Mouse (Mus musculus) adrenal gland, adult 2 months (tissue): ENCODE measurements around the gene Trnp1. TPM values are rescaled to one million over a fixed set of nuclear protein-coding genes. Genes with fewer than 3 reads are reported as not detected.

Source experiments
- DNase-seq: peaks from one replicate; pipeline ENCODE4 v3.0.0; 2021
- polyA plus RNA-seq: library from polyadenylated mRNA; depleted of rRNA; stranded (reverse); fragments of >200 nt; gene quantifications from 2 replicates; pipeline ENCODE4 v1.2.3, GENCODE M21; 2012
- total RNA-seq, 2 experiments: library from RNA; stranded (reverse); gene quantifications; 2 replicates each; pipeline ENCODE4 v1.2.3; 2021

Trnp1 gene
- total and polyA plus RNA-seq, 3 experiments: 4.4 to 7.5 (median 7.4) TPM

DNA sequence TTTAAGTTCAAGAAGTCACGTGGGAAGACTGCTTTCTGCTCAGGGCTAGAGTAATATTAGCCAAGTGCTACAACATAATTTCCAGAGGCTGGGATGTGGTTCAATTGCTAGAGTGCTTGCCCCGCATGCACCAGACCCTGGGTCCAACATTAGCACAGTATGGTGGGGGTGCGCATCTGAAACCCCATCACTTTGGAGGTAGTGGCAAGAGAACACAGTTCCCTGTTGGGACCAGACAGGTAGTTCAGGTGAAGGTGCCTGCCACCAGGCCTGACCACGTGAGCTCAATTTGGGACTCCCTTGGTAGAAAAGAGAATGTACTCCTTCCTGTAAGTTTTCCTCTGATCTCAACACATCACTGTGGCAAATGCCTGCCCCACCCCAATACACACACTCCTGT lies 3.5 kb downstream of the Trnp1 start:
- no peak for DNase-seq

GRCm38 (mm10) chr4:133494432-133494831 lies 3.9 kb downstream of the Trnp1 start:
- DNase-seq: peak; percentile 92

- DNase-seq: no peak
Measured at GRCm38 (mm10) chr4:133493895-133494294, 4.5 kb downstream of the Trnp1 start.

DNA sequence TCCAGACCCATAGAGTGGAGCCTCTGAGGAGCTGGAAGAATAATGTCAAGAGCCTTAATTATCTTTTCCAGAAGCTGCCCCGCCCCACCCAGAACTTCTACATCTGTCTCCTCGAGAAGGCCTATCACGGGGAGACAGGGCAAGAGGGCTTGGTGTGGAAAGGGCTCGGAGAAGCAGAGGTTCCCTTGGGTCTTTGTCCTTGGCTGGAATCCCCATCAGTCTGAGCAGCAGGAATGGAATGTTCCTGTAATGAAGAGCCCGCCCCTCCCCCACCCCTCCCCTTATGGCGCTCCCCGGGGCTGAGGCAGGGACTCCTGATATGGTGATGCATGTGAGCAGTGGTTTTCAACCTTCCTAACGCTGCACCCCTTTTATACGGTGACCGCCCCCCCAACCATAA lies 6.5 kb downstream of the Trnp1 start:
- peak; percentile 49 for DNase-seq

DNA sequence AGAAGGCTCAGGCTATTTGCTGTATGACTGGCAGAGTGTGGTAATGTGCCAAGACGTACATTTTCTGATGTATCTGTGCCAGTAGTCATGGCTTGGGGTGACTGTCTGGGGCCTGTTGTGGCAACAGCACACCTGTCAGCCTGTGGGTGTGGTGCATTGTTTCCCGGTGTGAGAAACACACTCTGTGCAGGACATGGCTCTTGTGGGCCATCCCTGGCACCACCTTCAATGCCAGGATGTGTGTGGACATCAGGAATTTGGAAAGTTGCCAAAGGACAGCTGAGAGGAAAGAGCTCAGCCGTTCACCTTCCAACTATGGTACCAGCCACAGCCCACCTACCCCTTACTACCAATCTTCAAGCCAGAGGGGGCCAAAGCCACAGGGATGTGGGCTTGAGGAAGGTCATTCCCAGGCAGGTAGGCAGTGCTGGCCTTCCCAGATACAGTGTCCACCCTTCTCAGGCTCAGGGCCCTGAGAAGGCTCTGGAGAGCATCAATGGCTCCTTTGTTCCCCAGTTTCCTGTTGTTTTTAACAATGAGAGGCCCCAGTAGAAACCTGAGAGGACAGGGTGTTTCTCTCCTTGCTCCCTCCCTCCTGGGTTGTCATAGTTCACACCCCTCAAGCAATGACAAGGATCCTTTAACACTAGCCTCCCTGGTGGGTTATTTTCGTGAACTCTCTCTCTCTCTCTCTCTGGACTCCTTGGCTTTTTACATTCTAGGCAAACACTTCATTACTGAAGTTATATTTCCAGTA lies 8.7 kb downstream of the Trnp1 start:
- DNase-seq: no peak

DNA sequence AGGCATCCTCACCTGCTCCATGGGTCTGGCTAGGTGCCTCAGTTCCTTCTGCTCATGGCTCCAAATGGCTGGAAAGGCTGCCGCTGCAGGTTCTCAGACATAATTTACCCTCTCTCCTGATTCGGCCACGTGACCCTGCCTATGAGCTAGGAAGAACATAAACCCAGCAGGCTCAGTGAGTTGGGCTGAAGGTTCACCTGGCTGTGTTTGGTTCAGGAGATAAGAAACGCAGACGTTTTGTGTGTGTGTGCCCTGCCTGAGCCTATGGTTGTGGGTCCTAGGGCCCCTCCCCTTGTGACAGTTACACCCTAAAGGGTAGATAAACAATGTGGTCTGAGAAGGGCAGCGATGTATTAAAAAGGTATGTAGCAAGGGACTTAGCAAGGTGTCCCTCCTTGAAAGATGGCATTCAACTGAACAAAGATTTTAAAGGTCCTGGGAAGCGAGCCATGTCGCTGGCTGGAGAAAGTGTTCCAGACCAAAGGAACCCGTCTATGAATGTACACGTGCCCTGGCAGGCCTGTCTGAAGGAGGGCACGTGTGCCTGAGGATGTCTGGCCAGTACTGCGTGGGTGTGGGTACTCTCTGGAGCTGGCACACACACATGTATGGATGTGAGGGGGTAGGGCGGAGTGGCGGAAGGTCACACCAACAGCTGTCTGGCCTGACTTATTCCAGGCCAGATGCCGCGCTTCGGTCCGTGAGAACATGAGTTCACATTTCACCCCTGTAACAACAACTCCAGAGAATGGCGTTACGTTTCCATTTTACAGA lies 9.5 kb downstream of the Trnp1 start:
- no peak for DNase-seq

GRCm38 (mm10) chr4:133486673-133487357 lies 11.5 kb downstream of the Trnp1 start:
- no peak for DNase-seq

GRCm38 (mm10) chr4:133485691-133486425 lies 12.5 kb downstream of the Trnp1 start:
- no peak for DNase-seq

- peak; percentile 34 for DNase-seq
Measured at GRCm38 (mm10) chr4:133484266-133485025, 13.9 kb downstream of the Trnp1 start.

- peak; percentile 38 for DNase-seq
Measured at GRCm38 (mm10) chr4:133482479-133482878, 15.9 kb downstream of the Trnp1 start.

GRCm38 (mm10) chr4:133481488-133481887 lies 16.9 kb downstream of the Trnp1 start:
- DNase-seq: peak; percentile 65

GRCm38 (mm10) chr4:133480754-133481153 lies 17.6 kb downstream of the Trnp1 start:
- DNase-seq: no peak

- no peak for DNase-seq
Measured at GRCm38 (mm10) chr4:133480185-133480537, 18.2 kb downstream of the Trnp1 start.

GRCm38 (mm10) chr4:133479458-133480184 lies 18.7 kb downstream of the Trnp1 start, which contains the start of gene Tent5b:
Gene Tent5b (plus strand): TSS chr4:133480132.
- DNase-seq: peak; percentile 99

GRCm38 (mm10) chr4:133473833-133474232 lies 24.5 kb downstream of the Trnp1 start:
- no peak for DNase-seq

- DNase-seq: no peak
Measured at GRCm38 (mm10) chr4:133471135-133471821, 27.1 kb downstream of the Trnp1 start.

DNA sequence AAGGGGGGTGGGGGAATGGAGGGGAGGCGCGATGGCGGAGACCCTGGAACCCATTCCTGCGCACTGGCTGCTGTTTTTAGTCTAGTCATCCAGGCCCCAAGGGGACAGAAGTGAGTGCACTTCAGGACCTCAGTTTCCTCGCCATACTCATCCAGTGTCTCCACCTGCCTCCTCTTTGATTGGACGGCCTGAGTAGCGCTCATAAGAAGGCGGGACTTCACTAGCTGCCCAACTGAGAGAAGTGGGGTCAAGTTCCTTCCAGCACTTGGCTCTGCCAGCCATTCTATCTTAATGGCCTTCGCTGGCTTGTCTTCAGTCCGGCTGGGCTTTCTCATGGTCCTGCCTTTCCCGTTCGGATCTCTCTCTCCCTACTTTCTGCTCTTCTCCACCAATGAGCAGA lies 29.2 kb downstream of the Trnp1 start:
- DNase-seq: peak; percentile 25

- DNase-seq: peak; percentile 93
Measured at GRCm38 (mm10) chr4:133468080-133468479, 30.3 kb downstream of the Trnp1 start.

- no peak for DNase-seq
Measured at GRCm38 (mm10) chr4:133463184-133463583, 35.2 kb downstream of the Trnp1 start.

GRCm38 (mm10) chr4:133461362-133461761 lies 37.0 kb downstream of the Trnp1 start:
- no peak for DNase-seq
